ENCODE assay signal across 21 mouse cellular contexts in the genomic region with DNA sequence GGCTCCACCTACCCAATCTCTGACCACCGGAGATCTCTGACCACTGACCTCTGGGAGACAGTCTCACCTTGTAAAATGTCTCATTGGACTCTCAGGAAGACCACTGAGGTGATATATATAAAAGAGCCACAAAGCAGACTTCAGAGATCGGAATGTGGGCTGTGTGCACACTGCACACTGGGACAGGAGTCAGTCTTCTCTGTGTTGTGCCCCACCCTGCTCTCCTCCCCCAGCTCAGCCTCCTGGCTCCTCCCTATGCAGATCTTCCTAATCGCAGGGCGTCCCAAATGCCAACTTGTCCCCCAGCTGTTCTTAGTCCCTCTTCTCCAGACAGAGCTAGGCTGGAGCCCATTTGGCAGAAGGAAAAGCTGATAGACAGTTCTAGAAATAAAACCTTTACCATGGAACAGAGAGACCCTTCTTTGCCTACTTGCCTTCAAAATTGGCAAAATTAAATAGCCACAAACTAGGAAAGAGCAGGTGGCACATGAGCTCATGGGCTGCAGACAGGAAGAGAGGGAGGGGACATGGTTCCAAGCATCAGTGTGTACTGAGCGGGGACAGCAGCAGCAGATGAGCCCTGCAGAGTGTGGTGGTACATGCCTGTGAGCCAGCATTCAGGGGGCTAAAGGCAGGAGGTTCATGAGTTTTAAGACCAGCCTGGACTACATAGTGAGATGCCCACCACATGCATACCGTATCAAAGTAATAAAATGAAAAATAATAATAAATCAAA.
A peak's percentile ranks its signal among the peaks of the same experiment; 100 is the strongest.
DNase-seq lines count a peak whose midpoint lies in the region; ATAC-seq and TF ChIP-seq lines count a peak whose summit lies in the region.
"Had no signal": no experiment of that assay in that cellular context is flagged by ENCODE, and none has a peak within 500 bp of the region (broad histone marks: within the 10 kb centered on the region; RNA-seq: fewer than 3 reads in every experiment).

No protein-coding gene starts in this region.

- WGBS in forebrain, embryonic 10.5 days, result 61% methylated on average over 6 of the region's 6 CpGs
- 52% methylated on average over 6 of the region's 6 CpGs for WGBS in forebrain, postnatal 0 days

- TF ChIP-seq CTCF in forebrain, postnatal 0 days (IDR thresholded peaks at IDR 0.05; ENCODE audit: low read depth), result no peak
- no peak for TF ChIP-seq CTCF in layer of hippocampus, adult 2 months (conservative IDR thresholded peaks at IDR 0.05)

- no peak overlapping the region for H3K4me2 ChIP-seq in forebrain, postnatal 0 days (ENCODE audit: low read depth)
- H3K4me2 ChIP-seq: embryonic facial prominence, embryonic 12.5 days; limb, embryonic 13.5 days; liver, embryonic 13.5 days; lung, embryonic 14.5 days; midbrain, embryonic 11.5 days had no signal

- no peak overlapping the region for H3K9ac ChIP-seq in forebrain, postnatal 0 days
- H3K9ac ChIP-seq: embryonic facial prominence, embryonic 12.5 days; limb, embryonic 13.5 days; liver, embryonic 13.5 days; lung, embryonic 14.5 days had no signal

- DNase-seq in forebrain, embryonic 10.5 days (ENCODE audit: extremely low spot score, low spot score), result no peak
- no peak for DNase-seq in forebrain, postnatal 0 days
- no peak for DNase-seq in layer of hippocampus, adult 2 months (ENCODE audit: low spot score in 2 of 2)
- DNase-seq in layer of hippocampus, adult 9-11 months, result no peak
- DNase-seq in thymus, adult 18-20 months, result peak; percentile 20 to 33
- no peak for DNase-seq in urinary bladder, postnatal 10 days (ENCODE audit: low spot score)
- DNase-seq in lung, postnatal 25 days (ENCODE audit: low spot score), result no peak
- DNase-seq: cerebellum, adult 9-10 months; gastrocnemius, postnatal 36 days; kidney, adult 11 months; layer of hippocampus, postnatal 36 days; liver, embryonic 13.5 days; lung, embryonic 14.5 days had no signal

- H3K4me1 ChIP-seq in forebrain, embryonic 10.5 days, result peaks cover 69% of the 10 kb centered on the region
- no peaks in the 10 kb centered on the region for H3K4me1 ChIP-seq in forebrain, postnatal 0 days (ENCODE audit: insufficient read depth)
- H3K4me1 ChIP-seq: liver, embryonic 13.5 days had no signal

- H3K27me3 ChIP-seq in forebrain, embryonic 10.5 days (ENCODE audit: poor library complexity, severe bottlenecking), result peaks cover 27% of the 10 kb centered on the region
- H3K27me3 ChIP-seq in forebrain, postnatal 0 days (ENCODE audit: insufficient read depth, low read length), result no peaks in the 10 kb centered on the region
- H3K27me3 ChIP-seq: embryonic facial prominence, embryonic 12.5 days; liver, embryonic 13.5 days; Patski had no signal

- ATAC-seq in forebrain, postnatal 0 days, result no peak
- ATAC-seq in activated CD4-positive, CD25-positive, alpha-beta regulatory T cell, adult 4 months, result no peak
- ATAC-seq: Patski had no signal

- H3K36me3 ChIP-seq in forebrain, embryonic 10.5 days (replicated peaks), result no peaks in the 10 kb centered on the region
- no peaks in the 10 kb centered on the region for H3K36me3 ChIP-seq in forebrain, postnatal 0 days (ENCODE audit: insufficient read depth)
- H3K36me3 ChIP-seq: embryonic facial prominence, embryonic 12.5 days; heart, embryonic 10.5 days; limb, embryonic 13.5 days; liver, embryonic 13.5 days had no signal

- no peak overlapping the region for H3K4me3 ChIP-seq in forebrain, embryonic 10.5 days
- H3K4me3 ChIP-seq in forebrain, postnatal 0 days (ENCODE audit: low read depth, low read length), result no peak overlapping the region
- no peak overlapping the region for H3K4me3 ChIP-seq in layer of hippocampus, adult 2 months
- H3K4me3 ChIP-seq: embryonic facial prominence, embryonic 12.5 days; heart, embryonic 10.5 days; limb, embryonic 13.5 days; liver, embryonic 13.5 days had no signal

- no peaks in the 10 kb centered on the region for H3K9me3 ChIP-seq in forebrain, embryonic 10.5 days
- H3K9me3 ChIP-seq in forebrain, postnatal 0 days (ENCODE audit: low read length), result no peaks in the 10 kb centered on the region
- H3K9me3 ChIP-seq: embryonic facial prominence, embryonic 12.5 days; heart, embryonic 10.5 days; limb, embryonic 13.5 days; liver, embryonic 13.5 days had no signal

- peak overlapping the region; percentile 63 for H3K27ac ChIP-seq in forebrain, embryonic 10.5 days
- no peak overlapping the region for H3K27ac ChIP-seq in forebrain, postnatal 0 days (ENCODE audit: low read depth, low read length)
- peak overlapping the region; percentile 43; the same call in 1 of the 2 replicates for H3K27ac ChIP-seq in layer of hippocampus, adult 2 months
- H3K27ac ChIP-seq: embryonic facial prominence, embryonic 12.5 days; heart, embryonic 10.5 days; kidney, postnatal 0 days; limb, embryonic 13.5 days; liver, embryonic 13.5 days; macrophage had no signal

Comparison
In these comparisons a context has a peak if more than half of its experiments do, and no peak if none do; other contexts are left out.
1. DNase-seq: peak in thymus, adult 18-20 months (2 of 2); none in forebrain, embryonic 10.5 days (single experiment), forebrain, postnatal 0 days (single experiment), layer of hippocampus, adult 2 months (0 of 2), layer of hippocampus, adult 9-11 months (single experiment), urinary bladder, postnatal 10 days (single experiment) and lung, postnatal 25 days (single experiment).